Mouse (Mus musculus) left cerebral cortex, adult 6 months (tissue): ENCODE measurements around the gene Olfr998. TPM values are rescaled to one million over a fixed set of nuclear protein-coding genes. Genes with fewer than 3 reads are reported as not detected.

ENCODE experiments used
- long read RNA-seq, 2 experiments: library from polyadenylated mRNA; unstranded; transcript quantifications; one replicate each; pipeline ENCODE4 v2.0.0; 2019 to 2020
- polyA plus RNA-seq: library from polyadenylated mRNA; unstranded; fragments of <200 nt; fragmentation: Nextera tagmentation; gene quantifications from 2 replicates; pipeline ENCODE4 v1.2.3, GENCODE M21; 2021

Gene Olfr998
- polyA plus RNA-seq: not detected in 2 replicates
- long read RNA-seq, experiment 1: 0 reads
- long read RNA-seq, experiment 2: 0 reads

GRCm38 (mm10) chr2:85588648-85589047 is at the start of gene Olfr998:
TSS of gene Olfr998 (plus strand) at chr2:85588948.

DNA sequence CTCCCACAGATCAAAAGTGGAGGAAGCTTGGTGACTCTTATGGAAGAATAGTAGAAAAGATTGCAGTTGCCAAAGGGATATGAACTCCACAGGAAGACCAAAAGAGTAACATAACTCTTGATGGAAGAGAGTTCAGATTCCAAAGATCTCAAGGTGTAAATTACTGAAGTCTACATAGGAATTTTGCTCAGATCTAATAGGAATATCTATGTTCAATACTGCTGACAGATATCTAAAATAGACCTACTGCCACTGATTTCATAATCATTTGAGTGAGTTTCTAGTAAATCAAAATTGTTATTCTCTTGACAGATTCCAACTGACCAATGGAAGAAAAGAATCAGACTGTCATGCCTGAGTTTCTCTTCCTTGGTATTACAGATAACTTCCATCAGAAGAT is 9.8 kb upstream of the Olfr998 start, which contains the start of gene Olfr996:
TSS of gene Olfr996 (plus strand) at position 301 of the 400 bp plus-strand sequence.

DNA sequence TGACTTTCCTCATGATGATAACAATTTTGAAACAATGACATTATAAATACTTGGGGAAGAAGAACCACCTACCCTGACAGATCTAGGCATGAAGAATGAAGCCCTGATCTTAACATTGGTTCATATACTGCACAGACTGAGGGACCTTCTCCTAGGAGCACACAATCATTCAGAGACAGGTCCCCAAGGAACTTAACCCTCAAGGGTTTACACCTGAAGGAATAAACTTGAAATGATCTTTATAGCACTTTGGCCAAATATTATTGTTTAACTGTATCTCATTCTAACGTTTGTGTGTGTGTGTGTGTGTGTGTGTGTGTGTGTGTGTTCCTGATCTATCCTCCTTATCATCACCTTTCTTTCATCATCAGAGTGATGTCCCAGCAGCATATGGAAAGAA is 23.1 kb downstream of the Olfr998 start, which contains the start of gene Olfr1000:
TSS of gene Olfr1000 (minus strand) at position 101 of the 400 bp plus-strand sequence.

Other genes with a start within 250 kb of the Olfr998 start
- gene Olfr987, start 249.6 kb upstream of the Olfr998 start, polyA plus RNA-seq: not detected in 2 replicates
- gene Olfr988, start 225.7 kb upstream of the Olfr998 start, polyA plus RNA-seq: not detected in 2 replicates
- gene Olfr992, start 179.5 kb upstream of the Olfr998 start, polyA plus RNA-seq: not detected in 2 replicates
- gene Olfr993, start 174.1 kb upstream of the Olfr998 start, polyA plus RNA-seq: not detected in 2 replicates
- not detected in 2 replicates for gene Olfr994, start 152.5 kb upstream of the Olfr998 start, polyA plus RNA-seq
- not detected in 2 replicates for gene Olfr995, start 145.3 kb upstream of the Olfr998 start, polyA plus RNA-seq
- not detected in 2 replicates for gene 4833423E24Rik, start 69.9 kb upstream of the Olfr998 start, polyA plus RNA-seq
- not detected in 2 replicates for gene Olfr996, start 9.7 kb upstream of the Olfr998 start, polyA plus RNA-seq
- not detected in 2 replicates for gene Olfr1000, start 23.0 kb downstream of the Olfr998 start, polyA plus RNA-seq
- not detected in 2 replicates for gene Olfr1002, start 61.8 kb downstream of the Olfr998 start, polyA plus RNA-seq
- not detected in 2 replicates for gene Olfr154, start 75.5 kb downstream of the Olfr998 start, polyA plus RNA-seq
- not detected in 2 replicates for gene Olfr1006, start 89.8 kb downstream of the Olfr998 start, polyA plus RNA-seq
- gene Olfr1008, start 100.5 kb downstream of the Olfr998 start, polyA plus RNA-seq: not detected in 2 replicates
- not detected in 2 replicates for gene Olfr1009, start 126.5 kb downstream of the Olfr998 start, polyA plus RNA-seq
- not detected in 2 replicates for gene Olfr1012, start 173.8 kb downstream of the Olfr998 start, polyA plus RNA-seq
- not detected in 2 replicates for gene Olfr1013, start 178.2 kb downstream of the Olfr998 start, polyA plus RNA-seq
- gene Olfr1014, start 183.8 kb downstream of the Olfr998 start, polyA plus RNA-seq: not detected in 2 replicates
- gene Olfr1015, start 193.1 kb downstream of the Olfr998 start, polyA plus RNA-seq: not detected in 2 replicates
- gene Olfr1016, start 213.6 kb downstream of the Olfr998 start, polyA plus RNA-seq: not detected in 2 replicates
- gene Olfr1018, start 229.5 kb downstream of the Olfr998 start, polyA plus RNA-seq: not detected in 2 replicates